Mouse (Mus musculus) midbrain, embryonic 10.5 days (tissue): Measurements from ENCODE around the gene Stra6. TPM values are rescaled to one million over a fixed set of nuclear protein-coding genes. Genes with fewer than 3 reads are reported as not detected.

ENCODE experiments used
- DNase-seq: peaks from one replicate; pipeline ENCODE4 v3.0.0-alpha.2; 2017; ENCODE audit warnings: low spot score
- H3K27ac ChIP-seq: fragments of 300-500 bp; sonication (generic); replicated peaks from 2 replicates; pipeline ENCODE4 v1.5.1; 2016; ENCODE audit warnings: mild to moderate bottlenecking
- H3K27me3 ChIP-seq: fragments of 300-500 bp; sonication (generic); 2 replicates; pipeline ENCODE4 v1.6.1; 2016; ENCODE audit warnings: low read depth, mild to moderate bottlenecking; ENCODE audit not compliant: poor library complexity, severe bottlenecking
- H3K36me3 ChIP-seq: fragments of 300-500 bp; sonication (generic); 2 replicates; pipeline ENCODE4 v1.6.1; 2016; ENCODE audit warnings: mild to moderate bottlenecking, moderate library complexity
- H3K4me1 ChIP-seq: fragments of 300-500 bp; sonication (generic); 2 replicates; pipeline ENCODE4 v1.6.1; 2016
- H3K4me3 ChIP-seq: fragments of 300-500 bp; sonication (generic); 2 replicates; pipeline ENCODE4 v1.5.1; 2016; ENCODE audit warnings: mild to moderate bottlenecking, moderate library complexity
- H3K9me3 ChIP-seq: fragments of 300-500 bp; sonication (generic); replicated peaks from 2 replicates; pipeline ENCODE4 v1.6.1; 2016; ENCODE audit warnings: mild to moderate bottlenecking
- WGBS: fragments of 180-500 bp; shearing (Covaris S2); methylation state at CpG from one replicate; pipeline ENCODE4 v1.1.7; 2016; 5-methylcytosine and 5-hydroxymethylcytosine counted together
- polyA plus RNA-seq: library from polyadenylated mRNA; unstranded; fragments of >200 nt; fragmentation: Nextera tagmentation; extraction: Ambion mirVana; gene quantifications from 2 replicates; pipeline ENCODE4 v1.2.1, GENCODE M21; 2016

Stra6 gene
- polyA plus RNA-seq, 1 experiment from 2014 or later, result 15.2 TPM

DNA sequence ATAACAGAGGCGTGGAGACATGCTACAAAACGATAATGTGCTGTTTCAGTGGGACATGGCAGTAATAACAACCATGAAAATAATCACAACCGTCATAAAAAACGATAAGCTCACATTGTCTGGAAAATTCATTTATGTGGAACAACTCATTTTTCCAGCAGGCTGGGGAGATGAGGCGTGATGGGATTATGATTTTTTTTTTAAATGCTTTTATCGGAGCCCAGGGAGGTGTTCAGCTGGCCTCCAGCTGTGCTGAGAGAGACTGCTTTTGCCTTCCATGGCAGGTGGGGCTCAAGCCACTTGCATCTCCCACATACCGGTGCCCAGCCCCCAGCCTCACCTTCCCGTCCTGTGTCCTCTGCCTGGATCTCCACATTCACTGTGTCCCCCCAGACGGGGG, 22.6 kb downstream of the Stra6 start:
- DNase-seq, result no peak
- 34% methylated on average over 9 of the region's 9 CpGs for WGBS
- H3K27me3 ChIP-seq, result peaks cover 30% of the 10 kb centered on the region
- no peaks in the 10 kb centered on the region for H3K9me3 ChIP-seq
- peak overlapping the region; percentile 73 for H3K27ac ChIP-seq
- no peak overlapping the region for H3K4me3 ChIP-seq
- no peaks in the 10 kb centered on the region for H3K36me3 ChIP-seq
- peaks cover 46% of the 10 kb centered on the region for H3K4me1 ChIP-seq

GRCm38 (mm10) chr9:58086861-58087260, 23.3 kb downstream of the Stra6 start:
- H3K27ac ChIP-seq, result peak overlapping the region; percentile 65
- 61% methylated on average over 7 of the region's 7 CpGs for WGBS
- no peaks in the 10 kb centered on the region for H3K36me3 ChIP-seq
- H3K4me3 ChIP-seq, result no peak overlapping the region
- peaks cover 52% of the 10 kb centered on the region for H3K4me1 ChIP-seq
- no peaks in the 10 kb centered on the region for H3K9me3 ChIP-seq
- H3K27me3 ChIP-seq, result peaks cover 33% of the 10 kb centered on the region
- no peak for DNase-seq

DNA sequence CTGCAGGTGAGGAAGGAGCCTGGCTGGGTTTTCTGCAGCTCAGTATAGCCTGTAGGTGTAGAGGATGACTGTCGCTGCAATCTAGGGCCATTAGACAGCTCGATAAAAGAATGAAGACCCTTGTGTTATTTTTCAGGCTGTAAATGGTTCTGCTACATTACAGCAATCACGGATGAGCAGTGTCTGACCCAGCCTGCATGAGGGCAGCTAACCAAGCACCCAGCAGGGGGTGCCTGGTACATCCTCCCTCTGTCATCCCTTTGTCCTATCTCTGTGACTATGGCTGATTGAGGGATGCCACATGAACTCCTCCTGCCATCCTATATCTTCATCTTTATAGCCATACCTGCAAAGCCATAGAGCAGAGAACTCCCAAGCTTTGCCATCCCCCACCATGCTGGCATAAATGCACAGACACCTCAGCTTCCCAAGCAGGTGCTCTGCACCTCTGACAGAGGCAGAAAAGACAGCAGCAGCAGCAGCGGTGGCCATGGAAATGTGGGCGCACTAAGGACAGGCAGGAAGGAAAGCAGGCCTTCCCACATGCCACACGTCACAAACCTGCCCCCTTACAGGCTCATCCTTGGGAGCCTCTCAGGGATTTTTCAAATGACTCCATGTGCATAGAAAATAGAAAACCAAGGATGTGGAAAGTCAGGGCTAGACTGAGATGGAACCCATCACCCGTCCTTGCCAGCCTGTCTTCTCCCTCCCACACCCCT, 23.9 kb downstream of the Stra6 start:
- Histone ChIP-seq H3K4me1 (peaks cover 56% of the 10 kb centered on the region), H3K27ac (peak overlapping the region; percentile 65), H3K9me3 (no peaks in the 10 kb centered on the region), H3K27me3 (peaks cover 33% of the 10 kb centered on the region), H3K4me3 (no peak overlapping the region), H3K36me3 (no peaks in the 10 kb centered on the region)
- no peak for DNase-seq
- 65% methylated on average over 7 of the region's 7 CpGs for WGBS

DNA sequence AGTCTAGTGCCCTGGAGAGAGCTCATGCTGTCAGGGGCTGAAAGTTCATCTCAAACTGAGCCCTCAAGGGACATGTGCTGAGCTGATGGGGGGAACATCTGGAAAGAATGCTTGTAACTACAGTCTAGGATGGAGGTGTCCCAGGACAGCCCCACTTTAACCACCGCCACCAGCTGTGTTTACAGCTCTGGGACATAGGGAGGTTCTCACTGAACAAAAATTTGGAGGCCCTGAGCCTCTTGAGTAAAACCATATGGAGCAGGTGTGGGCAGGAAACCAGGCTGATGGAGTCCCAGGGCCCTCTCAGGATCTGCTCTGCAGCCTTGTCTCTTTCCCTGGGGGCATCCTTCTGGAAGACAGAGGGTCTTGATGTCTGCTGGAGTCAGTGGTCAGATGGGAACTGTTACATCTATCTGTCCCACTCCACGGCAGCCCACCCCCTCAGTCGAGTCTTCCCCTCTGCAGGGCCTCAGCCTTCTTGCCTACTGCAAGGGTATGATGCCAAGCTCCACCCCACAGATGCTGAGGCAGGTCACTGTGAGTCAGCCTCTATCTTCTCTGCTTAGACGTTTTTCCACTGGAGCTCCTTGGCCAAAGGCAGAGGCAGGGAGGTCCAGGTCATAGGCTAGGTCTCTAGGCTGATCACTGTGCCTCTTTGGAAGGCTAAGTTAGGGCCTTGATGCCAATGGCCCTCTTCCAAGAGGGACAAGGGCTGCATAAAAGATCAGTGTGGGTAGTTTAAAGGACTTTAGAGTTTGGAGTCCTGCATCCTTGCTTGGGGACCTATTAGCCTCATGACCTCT, 28.2 kb downstream of the Stra6 start:
- Histone ChIP-seq H3K4me1 (peaks cover 42% of the 10 kb centered on the region), H3K27ac (peak overlapping the region; percentile 42; the same call in 1 of the 2 replicates), H3K4me3 (no peak overlapping the region), H3K36me3 (no peaks in the 10 kb centered on the region), H3K27me3 (peaks cover 26% of the 10 kb centered on the region), H3K9me3 (no peaks in the 10 kb centered on the region)
- WGBS, result 62% methylated on average over 4 of the region's 4 CpGs
- DNase-seq, result no peak

GRCm38 (mm10) chr9:58092581-58093269, 29.1 kb downstream of the Stra6 start:
- Histone ChIP-seq H3K4me1 (peaks cover 42% of the 10 kb centered on the region), H3K27ac (peak overlapping the region; percentile 42; the same call in 1 of the 2 replicates), H3K9me3 (no peaks in the 10 kb centered on the region), H3K4me3 (no peak overlapping the region), H3K36me3 (no peaks in the 10 kb centered on the region), H3K27me3 (peaks cover 25% of the 10 kb centered on the region; the same call in 1 of the 2 replicates)
- 68% methylated on average over 7 of the region's 7 CpGs for WGBS
- DNase-seq, result no peak

DNA sequence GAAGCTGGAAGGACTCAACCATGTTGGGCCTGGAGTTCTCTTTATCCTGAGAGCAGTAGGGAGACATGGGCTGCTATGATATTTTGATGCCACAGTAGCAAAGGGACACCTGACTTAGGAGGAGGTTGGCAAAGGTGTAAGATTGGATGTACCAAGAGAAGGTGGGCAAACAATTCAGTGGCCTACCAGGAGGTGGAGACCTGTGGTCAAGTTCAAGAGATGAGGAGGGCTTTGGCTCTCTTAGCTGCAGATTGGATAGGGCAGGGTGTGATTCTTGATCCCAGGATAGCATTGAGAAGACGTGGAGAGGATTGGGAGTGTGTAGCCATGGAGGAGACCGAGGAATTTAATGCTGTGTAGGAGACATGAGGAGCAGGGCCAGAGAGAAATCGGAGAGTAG, 30.2 kb downstream of the Stra6 start:
- Histone ChIP-seq H3K27ac (no peak overlapping the region), H3K9me3 (no peaks in the 10 kb centered on the region), H3K36me3 (no peaks in the 10 kb centered on the region), H3K4me3 (no peak overlapping the region), H3K4me1 (peaks cover 42% of the 10 kb centered on the region), H3K27me3 (peaks cover 16% of the 10 kb centered on the region; the same call in 1 of the 2 replicates)
- 77% methylated on average over 3 of the region's 3 CpGs for WGBS
- no peak for DNase-seq

GRCm38 (mm10) chr9:58095977-58096376, 32.4 kb downstream of the Stra6 start:
- Histone ChIP-seq H3K27ac (peak overlapping the region; percentile 28; the same call in 1 of the 2 replicates), H3K9me3 (no peaks in the 10 kb centered on the region), H3K4me1 (peaks cover 47% of the 10 kb centered on the region), H3K36me3 (no peaks in the 10 kb centered on the region), H3K27me3 (peaks cover 23% of the 10 kb centered on the region; the same call in 1 of the 2 replicates), H3K4me3 (no peak overlapping the region)
- DNase-seq, result no peak
- WGBS, result 88% methylated on average over 6 of the region's 6 CpGs

- Histone ChIP-seq H3K36me3 (no peaks in the 10 kb centered on the region), H3K27me3 (peaks cover 18% of the 10 kb centered on the region; the same call in 1 of the 2 replicates), H3K4me3 (no peak overlapping the region), H3K9me3 (no peaks in the 10 kb centered on the region), H3K4me1 (peaks cover 41% of the 10 kb centered on the region), H3K27ac (peak overlapping the region; percentile 55; the same call in 1 of the 2 replicates)
- 73% methylated on average over 5 of the region's 5 CpGs for WGBS
- peak; percentile 15 for DNase-seq
Observed at GRCm38 (mm10) chr9:58096629-58097301, 33.2 kb downstream of the Stra6 start.

DNA sequence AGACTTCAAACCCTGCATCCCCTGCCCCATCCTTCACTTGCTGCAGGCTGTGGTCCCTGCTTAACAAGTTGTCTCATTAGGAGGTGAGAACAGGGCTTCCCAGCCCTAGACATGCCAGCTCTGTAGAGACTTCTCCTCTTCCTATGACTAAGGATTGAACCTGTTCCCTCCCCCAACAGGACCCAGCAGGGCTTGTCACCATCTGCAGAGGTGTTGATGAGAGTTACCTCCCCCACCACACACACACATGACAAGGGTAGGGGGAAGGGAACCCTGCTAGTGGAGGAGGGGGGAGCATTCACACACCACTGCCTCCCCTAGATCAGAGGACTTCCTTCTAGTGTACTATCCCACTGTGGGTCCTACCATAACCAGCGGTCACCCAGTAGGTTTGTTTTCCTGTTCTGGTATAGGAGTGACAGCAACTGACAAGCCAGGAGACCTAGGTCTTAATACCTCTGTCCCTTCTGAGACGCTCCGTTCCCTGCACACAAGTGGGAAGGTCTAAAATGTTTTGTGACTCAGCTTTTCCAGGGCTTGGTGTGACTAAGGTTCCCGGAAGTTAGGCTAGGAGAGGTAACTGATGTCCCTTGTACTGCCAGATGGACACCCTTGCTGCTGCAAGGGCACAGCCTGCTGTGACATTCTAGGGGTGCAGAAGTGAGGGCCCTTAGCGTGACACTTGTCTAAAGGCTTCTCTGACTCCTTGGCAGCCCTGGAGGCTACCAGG, 36.4 kb downstream of the Stra6 start:
- peaks cover 28% of the 10 kb centered on the region; the same call in 1 of the 2 replicates for H3K27me3 ChIP-seq
- H3K27ac ChIP-seq, result 0 out of 2 replicates have a peak overlapping the region, but pooled peaks have one; percentile 38
- no peak overlapping the region for H3K4me3 ChIP-seq
- H3K9me3 ChIP-seq, result no peaks in the 10 kb centered on the region
- 79% methylated on average over 5 of the region's 5 CpGs for WGBS
- no peaks in the 10 kb centered on the region for H3K36me3 ChIP-seq
- DNase-seq, result no peak
- peaks cover 49% of the 10 kb centered on the region for H3K4me1 ChIP-seq

- H3K27me3 ChIP-seq, result peaks cover 44% of the 10 kb centered on the region; the same call in 1 of the 2 replicates
- no peak overlapping the region for H3K4me3 ChIP-seq
- no peaks in the 10 kb centered on the region for H3K9me3 ChIP-seq
- 75% methylated on average over 4 of the region's 4 CpGs for WGBS
- peak overlapping the region; percentile 15; the same call in 1 of the 2 replicates for H3K27ac ChIP-seq
- no peaks in the 10 kb centered on the region for H3K36me3 ChIP-seq
- no peak for DNase-seq
- peaks cover 56% of the 10 kb centered on the region for H3K4me1 ChIP-seq
Observed at GRCm38 (mm10) chr9:58102013-58102412, 38.4 kb downstream of the Stra6 start.

- WGBS, result 66% methylated on average over 6 of the region's 6 CpGs
- DNase-seq, result no peak
- H3K27me3 ChIP-seq, result peaks cover 37% of the 10 kb centered on the region; the same call in 1 of the 2 replicates
- peak overlapping the region; percentile 23; the same call in 1 of the 2 replicates for H3K27ac ChIP-seq
- no peaks in the 10 kb centered on the region for H3K36me3 ChIP-seq
- H3K4me3 ChIP-seq, result no peak overlapping the region
- H3K9me3 ChIP-seq, result no peaks in the 10 kb centered on the region
- H3K4me1 ChIP-seq, result peaks cover 56% of the 10 kb centered on the region
Observed at GRCm38 (mm10) chr9:58103647-58104046, 40.1 kb downstream of the Stra6 start.
